Mouse (Mus musculus) left cerebral cortex, adult 9 months (tissue): ENCODE data around the gene Clip1.
"Not testable (repeated sequence)": the region's sequence is repeated elsewhere in the genome, so short reads cannot be mapped to it uniquely, and the experiment has no call there.

Experiments used
- DNase-seq, 2 experiments: peaks; one replicate each; pipeline ENCODE4 v3.0.0; 2022; ENCODE audit warnings: low spot score in 2 of 2

The Clip1 gene

DNA sequence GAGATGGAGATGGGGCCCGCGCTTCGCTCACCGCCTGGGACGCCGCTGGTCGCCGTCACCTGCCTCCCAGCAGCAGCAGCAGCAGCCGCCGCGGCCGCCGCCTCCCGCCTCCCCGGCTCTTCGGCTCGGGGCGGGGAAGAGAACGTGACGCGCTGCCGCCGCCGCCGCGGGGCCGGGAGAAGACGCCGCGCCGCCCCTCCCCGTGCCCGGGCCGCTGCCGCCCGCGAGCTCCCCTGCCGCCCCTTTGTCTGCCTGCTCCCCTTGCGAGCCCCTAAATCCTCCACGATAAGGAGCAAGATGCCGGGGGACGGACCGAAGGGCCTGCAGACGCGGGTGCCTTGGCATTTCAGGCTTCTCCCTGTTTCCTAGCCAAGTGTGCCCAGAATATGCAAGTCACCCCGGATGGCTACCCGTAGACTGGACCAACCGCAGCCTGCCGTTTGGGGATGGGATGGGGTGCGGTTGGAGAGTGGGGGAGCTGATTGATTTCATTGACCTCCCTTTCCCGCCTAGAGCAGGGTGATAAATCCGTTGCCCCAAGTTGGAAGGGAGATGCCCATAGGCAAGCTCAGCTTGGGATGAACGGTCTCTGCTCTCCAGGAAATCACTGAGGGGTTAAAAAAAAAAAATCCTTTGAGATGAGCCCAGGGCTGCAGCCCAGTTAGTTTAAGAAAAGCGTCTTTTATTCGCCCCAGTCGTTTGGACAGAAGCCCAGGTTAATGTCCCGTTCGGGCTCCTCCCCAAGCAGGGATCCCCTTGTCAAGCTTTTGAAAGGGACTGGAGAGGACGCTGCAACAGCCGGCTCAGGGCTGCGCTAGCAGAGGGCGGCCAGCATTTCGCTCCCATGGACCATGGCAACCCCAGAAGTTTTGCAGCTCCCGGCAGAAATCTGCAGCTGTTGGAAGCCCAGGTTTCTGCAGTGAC, at the start of gene Clip1:
Gene Clip1, minus strand, starts transcription at position 398 of the 924 bp plus-strand sequence.
- DNase-seq = peak; percentile 42 to 55

GRCm38 (mm10) chr5:123730981-123731380, 46.6 kb upstream of the Clip1 start:
- DNase-seq = no peak

- DNase-seq = not testable (repeated sequence)
These were observed 39.4 kb upstream of the Clip1 start for GRCm38 (mm10) chr5:123723816-123724215.

DNA sequence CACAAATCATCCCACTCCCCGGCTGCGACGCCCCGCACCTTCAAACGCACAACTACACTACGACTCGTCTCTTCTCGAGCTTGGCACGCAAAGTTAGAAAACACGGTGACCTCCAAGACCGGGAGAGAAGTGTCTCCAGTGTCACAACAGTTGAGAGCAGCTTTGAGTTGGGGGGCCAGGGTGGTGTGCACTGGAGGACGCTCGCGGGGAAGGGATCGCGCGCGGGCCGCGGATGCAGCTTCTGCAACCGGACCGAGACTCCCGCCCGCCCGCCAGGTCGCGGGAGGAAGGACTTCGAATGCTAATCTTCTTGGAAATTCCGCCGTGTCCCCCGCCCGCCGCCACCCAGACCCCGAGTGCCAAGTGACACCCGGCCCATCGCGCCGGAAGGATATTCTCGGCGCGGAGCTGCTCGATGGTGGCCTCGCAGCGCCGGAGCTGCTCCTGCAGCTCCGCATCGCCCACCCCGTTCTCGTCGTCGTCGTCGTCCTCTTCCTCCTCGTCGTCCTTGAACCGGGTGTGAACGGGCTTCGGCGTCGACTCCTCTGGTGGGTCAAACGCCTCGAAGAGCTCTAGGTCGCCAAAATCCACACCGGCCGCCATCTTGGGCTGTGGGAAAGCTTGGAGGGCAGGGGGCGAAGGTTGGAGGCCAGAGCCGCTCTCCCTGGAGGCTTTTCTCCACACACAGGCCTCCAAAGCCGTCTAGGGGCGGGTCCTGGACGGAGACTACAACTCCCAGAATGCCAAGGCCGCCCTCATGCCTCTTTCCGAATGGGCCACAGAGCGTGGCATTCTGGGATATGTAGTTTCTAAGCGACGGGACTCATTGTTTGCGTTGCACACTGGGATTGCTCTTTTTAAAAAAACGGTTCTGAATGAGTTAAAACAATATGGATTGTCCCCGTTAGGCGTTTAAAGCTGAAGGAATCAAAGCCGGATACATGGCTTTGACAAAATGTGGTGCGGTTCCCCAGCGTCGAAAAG, 36.2 kb upstream of the Clip1 start, which contains the start of gene Zcchc8:
Gene Zcchc8, minus strand, starts transcription at position 773 of the 984 bp plus-strand sequence.
- DNase-seq = peak; percentile 93 to 98

GRCm38 (mm10) chr5:123714622-123715021, 30.2 kb upstream of the Clip1 start:
- DNase-seq = no peak

GRCm38 (mm10) chr5:123713782-123714181, 29.4 kb upstream of the Clip1 start:
- DNase-seq = no peak

- no peak for DNase-seq
These were observed 25.2 kb upstream of the Clip1 start for GRCm38 (mm10) chr5:123709571-123709970.

- no peak for DNase-seq
These were observed 24.2 kb upstream of the Clip1 start for GRCm38 (mm10) chr5:123708598-123708997.

- peak in 1 of 2 experiments; percentile 29 for DNase-seq
These were observed 16.2 kb upstream of the Clip1 start for GRCm38 (mm10) chr5:123700625-123701024.

DNA sequence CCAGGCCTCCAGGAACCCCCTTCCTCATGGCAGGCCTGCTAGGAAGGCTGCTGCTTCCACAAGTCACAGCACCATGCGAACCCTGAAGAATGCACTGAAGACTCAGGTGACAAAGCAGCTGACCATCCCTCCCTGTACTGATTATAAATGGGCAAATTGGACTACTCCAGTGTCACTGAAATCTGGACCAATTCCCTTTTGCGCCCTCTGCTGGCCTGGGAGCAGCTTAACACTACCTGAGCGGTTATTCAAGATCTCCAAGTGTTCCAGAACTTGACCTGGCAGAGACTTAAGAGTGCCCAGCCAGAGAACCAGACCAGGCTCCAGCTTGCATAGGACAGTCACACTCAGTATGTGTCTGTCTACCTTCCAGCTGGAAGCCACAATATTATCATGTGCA, 14.8 kb upstream of the Clip1 start:
- peak in 1 of 2 experiments; percentile 51 for DNase-seq

- DNase-seq = no peak
These were observed 12.5 kb upstream of the Clip1 start for GRCm38 (mm10) chr5:123696961-123697360.

DNA sequence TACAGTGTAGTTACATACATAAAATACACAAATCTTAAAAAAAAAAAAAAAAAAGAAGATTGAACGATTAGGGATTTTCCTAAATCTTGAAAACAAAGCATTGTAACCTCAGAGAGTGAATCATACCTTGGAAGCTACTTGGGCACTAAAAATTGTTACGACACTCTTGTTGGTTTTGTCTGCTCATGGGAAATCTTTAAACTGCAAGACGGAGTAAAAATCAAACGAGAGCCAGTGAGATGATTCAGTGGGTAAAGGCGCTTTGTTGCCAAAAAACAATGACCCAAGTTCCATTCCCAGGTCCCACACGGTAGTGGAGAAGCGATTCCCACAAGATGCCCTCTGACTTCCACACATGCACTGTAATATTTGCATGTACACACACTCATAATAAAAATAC, 11.8 kb upstream of the Clip1 start:
- DNase-seq = no peak

- DNase-seq = no peak
These were observed 10.1 kb upstream of the Clip1 start for GRCm38 (mm10) chr5:123694468-123694867.

DNA sequence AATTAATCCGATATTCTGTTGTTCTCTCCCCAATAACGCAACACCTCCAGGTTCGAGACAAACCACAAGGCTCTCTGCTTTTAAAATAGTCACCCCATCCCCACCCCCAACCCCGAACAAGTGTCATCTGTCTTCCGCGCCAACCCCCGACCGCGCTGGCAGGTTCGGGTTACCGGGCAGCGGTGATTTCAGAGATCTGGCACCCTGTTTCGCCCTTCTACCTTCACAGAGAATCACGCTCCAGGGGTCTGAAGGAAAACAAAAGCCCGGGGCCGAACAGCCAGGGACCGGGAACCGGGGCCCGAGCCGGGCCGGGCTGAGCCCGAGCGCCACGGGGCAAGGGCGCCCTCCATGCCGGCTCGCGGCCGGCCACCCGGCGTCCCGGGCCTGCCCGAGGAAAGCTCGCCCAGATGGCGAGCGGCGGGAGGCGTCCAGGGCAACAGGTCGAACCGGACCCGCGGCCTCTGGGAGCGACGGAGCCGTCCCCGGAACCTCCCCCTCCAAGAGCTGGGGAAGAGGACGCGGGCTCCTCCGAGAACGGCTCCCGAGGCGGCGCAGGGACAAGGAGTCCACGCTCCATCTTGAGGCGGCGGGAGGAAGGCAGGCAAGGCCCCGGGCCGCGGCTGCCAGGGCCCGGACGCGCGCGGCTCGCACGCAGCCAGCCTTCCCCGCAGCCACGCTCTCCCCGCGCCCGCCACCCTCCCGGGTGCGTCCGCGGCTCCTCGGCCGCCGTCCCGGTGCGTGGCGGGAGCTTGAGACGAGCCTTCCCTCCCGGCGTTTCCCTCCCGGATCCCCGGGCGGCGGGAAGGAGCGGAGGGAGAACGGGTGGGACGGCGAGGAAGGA, 819 bp downstream of the Clip1 start:
- no peak for DNase-seq

DNA sequence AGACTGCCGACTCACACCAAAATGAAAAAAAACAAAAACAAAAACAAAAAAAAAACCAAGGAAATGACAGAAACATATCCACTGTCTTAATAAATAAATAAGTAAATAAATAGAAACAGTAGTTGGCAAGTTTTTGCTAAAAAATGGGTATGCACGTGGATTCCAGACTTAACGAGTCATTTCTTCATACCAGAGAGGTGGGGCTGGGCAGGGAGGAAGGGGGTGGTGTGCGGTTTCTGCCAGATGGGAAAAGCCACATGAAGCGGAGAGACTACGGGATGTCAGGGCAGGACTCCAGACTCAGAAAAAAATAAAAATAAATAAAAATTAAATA, 1.4 kb downstream of the Clip1 start:
- no peak for DNase-seq

- no peak for DNase-seq
These were observed 2.0 kb downstream of the Clip1 start for GRCm38 (mm10) chr5:123682372-123682771.

DNA sequence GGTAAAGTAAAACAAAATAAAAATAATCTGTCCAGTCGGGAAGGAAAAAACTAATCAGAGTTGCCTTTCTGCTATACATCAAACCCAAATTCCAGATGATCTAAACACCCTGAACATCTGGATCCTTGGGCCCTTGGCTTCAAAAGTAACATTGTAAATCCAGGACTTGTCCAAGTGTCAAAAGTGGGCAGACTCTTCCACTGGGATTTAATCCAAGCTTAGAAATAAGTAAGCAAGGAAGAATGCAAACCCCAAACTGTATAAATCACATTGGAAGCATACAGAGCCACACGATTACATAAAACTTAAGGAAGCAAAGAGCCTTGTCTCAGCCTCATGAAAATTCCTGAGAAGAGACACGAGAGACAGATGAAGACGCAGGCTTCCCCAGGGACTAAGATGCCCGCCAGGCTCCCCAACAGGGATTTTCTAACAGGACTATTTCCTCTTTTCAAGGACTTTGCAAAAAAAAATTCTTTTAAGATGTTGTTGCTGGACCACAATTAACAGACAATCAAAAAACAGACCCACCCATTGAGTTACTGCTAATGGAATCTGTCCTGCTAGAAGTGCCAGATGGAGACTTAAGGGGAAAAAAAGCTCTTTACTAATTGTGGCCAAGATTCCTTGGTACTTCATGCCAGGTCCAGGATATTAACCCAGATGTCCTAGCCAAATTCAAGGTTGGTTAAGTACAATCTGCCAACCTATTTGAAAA, 4.7 kb downstream of the Clip1 start:
- DNase-seq = no peak

GRCm38 (mm10) chr5:123679106-123679505, 5.3 kb downstream of the Clip1 start:
- DNase-seq = no peak

GRCm38 (mm10) chr5:123675717-123676116, 8.7 kb downstream of the Clip1 start:
- no peak for DNase-seq

DNA sequence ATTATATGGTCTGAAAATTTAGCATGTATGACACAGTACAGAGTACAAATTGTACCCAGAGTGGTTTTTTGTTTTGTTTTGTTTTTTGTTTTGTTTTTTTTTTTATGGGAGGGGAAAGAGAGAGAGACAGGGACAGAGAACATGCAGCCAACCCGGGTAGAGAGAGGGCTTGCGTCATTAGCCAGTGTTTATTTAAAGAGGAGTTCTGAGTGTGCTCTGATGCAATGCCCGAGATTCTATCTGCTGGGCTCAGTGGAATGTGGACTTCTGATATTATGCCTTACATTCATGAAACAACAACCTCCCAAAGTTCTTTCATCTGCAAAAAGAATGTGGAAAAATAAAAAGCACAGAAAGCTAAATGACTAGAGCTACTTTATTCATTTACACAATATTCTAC, 9.2 kb downstream of the Clip1 start:
- DNase-seq = no peak

GRCm38 (mm10) chr5:123671473-123671820, 13.0 kb downstream of the Clip1 start:
- no peak for DNase-seq
